Mouse (Mus musculus) thymus, adult 2 months (tissue): ENCODE results near the gene Scp2.

Experiments
- CTCF ChIP-seq: fragments of 200-500 bp; IDR thresholded peaks from 2 replicates; pipeline ENCODE4 v1.5.1; 2012; ENCODE audit warnings: mild to moderate bottlenecking, control low read depth, low read length, moderate library complexity, borderline replicate concordance; ENCODE audit not compliant: control insufficient read depth, poor library complexity, insufficient read depth; ENCODE audit errors: extremely low read depth
- POLR2A ChIP-seq: fragments of 200-500 bp; IDR thresholded peaks from 2 replicates; pipeline ENCODE4 v1.6.1; 2012; ENCODE audit warnings: mild to moderate bottlenecking, low read length, control low read depth, moderate library complexity; ENCODE audit not compliant: control insufficient read depth, poor library complexity, insufficient read depth; ENCODE audit errors: extremely low read depth

GRCm38 (mm10) chr4:108066569-108066968, 78.2 kb downstream of the Scp2 start:
- no peak for TF ChIP-seq CTCF
- no peak for TF ChIP-seq POLR2A
